In the genomic region with DNA sequence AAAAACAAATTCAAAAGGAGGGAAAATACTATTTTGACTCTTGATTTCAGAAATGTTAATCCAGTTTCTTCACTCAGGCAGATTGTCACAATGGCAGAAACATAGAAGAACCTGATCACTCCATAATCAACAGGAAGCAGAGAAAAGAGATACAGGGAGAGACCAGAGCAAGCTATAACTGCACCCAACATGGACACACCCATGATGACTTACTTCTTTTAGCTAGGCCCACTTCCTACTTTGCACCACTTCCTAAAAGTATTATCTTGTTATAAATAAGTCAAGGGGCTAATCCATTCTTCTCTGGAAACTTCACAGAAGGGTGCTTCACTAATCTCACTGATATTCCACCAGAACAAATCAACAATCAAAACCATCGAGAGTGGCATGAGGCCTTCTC, we compare ENCODE assay signal across 25 mouse cellular contexts. TPM values are rescaled to one million over a fixed set of nuclear protein-coding genes. Genes with fewer than 3 reads are reported as not detected.
A peak's percentile ranks its signal among the peaks of the same experiment; 100 is the strongest.
DNase-seq lines count a peak whose midpoint lies in the region; ATAC-seq and TF ChIP-seq lines count a peak whose summit lies in the region.
"Had no signal": no experiment of that assay in that cellular context is flagged by ENCODE, and none has a peak within 500 bp of the region (broad histone marks: within the 10 kb centered on the region; RNA-seq: fewer than 3 reads in every experiment).

No protein-coding gene starts in this region.

- no peak for TF ChIP-seq RAD21 in MEL (IDR thresholded peaks at IDR 0.05; ENCODE audit: low read depth, low read length)

- peaks cover 5% of the 10 kb centered on the region; the same call in 1 of the 2 replicates for H3K79me2 ChIP-seq in MEL (ENCODE audit: control insufficient read depth, insufficient read depth, low read length, poor library complexity)

- H3K4me1 ChIP-seq in MEL (ENCODE audit: control insufficient read depth in 1 of 2, insufficient read depth in 2 of 2, low read length in 2 of 2), result peaks cover 20 to 21% of the 10 kb centered on the region in 2 experiments
- H3K4me1 ChIP-seq in liver, embryonic 11.5 days (replicated peaks; ENCODE audit: control insufficient read depth, insufficient read depth, low read length), result no peaks in the 10 kb centered on the region; the same call in 1 of the 2 replicates
- H3K4me1 ChIP-seq: embryonic facial prominence, embryonic 10.5 days; forebrain, embryonic 15.5 days; hindbrain, embryonic 13.5 days; limb, embryonic 10.5 days; neural tube, embryonic 15.5 days; stomach, embryonic 15.5 days had no signal

- no peaks in the 10 kb centered on the region for H3K9me3 ChIP-seq in MEL (replicated peaks; ENCODE audit: insufficient read depth, low read length)
- H3K9me3 ChIP-seq in liver, embryonic 11.5 days (ENCODE audit: control insufficient read depth, low read length), result no peaks in the 10 kb centered on the region
- H3K9me3 ChIP-seq: embryonic facial prominence, embryonic 10.5 days; forebrain, embryonic 15.5 days; hindbrain, embryonic 13.5 days; limb, embryonic 10.5 days; neural tube, embryonic 15.5 days; stomach, embryonic 15.5 days had no signal

- peak overlapping the region; percentile 92 for H3K27ac ChIP-seq in MEL (ENCODE audit: control insufficient read depth, low read depth, low read length)
- no peak overlapping the region for H3K27ac ChIP-seq in liver, embryonic 11.5 days (ENCODE audit: low read depth, low read length)
- H3K27ac ChIP-seq: embryonic facial prominence, embryonic 10.5 days; forebrain, embryonic 15.5 days; heart, adult 2 months; hindbrain, embryonic 13.5 days; limb, embryonic 10.5 days; neural tube, embryonic 15.5 days; stomach, embryonic 15.5 days had no signal

- DNase-seq in CD4-positive, CD25-positive, alpha-beta regulatory T cell, adult 2 months (ENCODE audit: low read depth, low spot score), result peak; percentile 35
- DNase-seq in MEL (ENCODE audit: low read depth, low spot score), result peak; percentile 90
- DNase-seq in induced T-regulatory cell, adult 2 months (ENCODE audit: low read depth), result peak; percentile 28
- no peak for DNase-seq in liver, embryonic 11.5 days (ENCODE audit: low spot score)
- DNase-seq in gastrocnemius, adult 8-10 months (ENCODE audit: low spot score in 2 of 2), result no peak
- DNase-seq in ovary, adult 18-20 months (ENCODE audit: low spot score), result no peak
- DNase-seq: adrenal gland, adult 8-10 months; cerebellum, adult 9-10 months; gastrocnemius, postnatal 14 days; heart, adult 2 months; kidney, adult 2 months; kidney, postnatal 14 days; liver; lung, postnatal 10 days; thymus, adult 18-20 months; thymus, postnatal 36 days had no signal

- 56% methylated on average over 1 of the region's 1 CpGs for WGBS in liver, embryonic 11.5 days

- peaks cover 18 to 44% of the 10 kb centered on the region in 2 experiments for H3K36me3 ChIP-seq in MEL (ENCODE audit: control insufficient read depth in 1 of 2, insufficient read depth in 2 of 2, low read length in 2 of 2)
- no peaks in the 10 kb centered on the region for H3K36me3 ChIP-seq in liver, embryonic 11.5 days (ENCODE audit: control insufficient read depth, insufficient read depth, low read length)
- H3K36me3 ChIP-seq: embryonic facial prominence, embryonic 10.5 days; forebrain, embryonic 15.5 days; hindbrain, embryonic 13.5 days; limb, embryonic 10.5 days; neural tube, embryonic 15.5 days; stomach, embryonic 15.5 days had no signal

- no peak overlapping the region for H3K9ac ChIP-seq in MEL (ENCODE audit: control insufficient read depth, low read depth, low read length, poor library complexity, severe bottlenecking)
- H3K9ac ChIP-seq in liver, embryonic 11.5 days (ENCODE audit: low read depth, low read length), result no peak overlapping the region
- H3K9ac ChIP-seq: forebrain, embryonic 15.5 days; hindbrain, embryonic 13.5 days; neural tube, embryonic 15.5 days; stomach, embryonic 15.5 days had no signal

- no peak for TF ChIP-seq CTCF in MEL (IDR thresholded peaks at IDR 0.05 in 2 of 3, conservative IDR thresholded peaks at IDR 0.05 in 1 of 3; ENCODE audit: control insufficient read depth in 1 of 3, insufficient read depth in 1 of 3, low read depth in 2 of 3, low read length in 3 of 3, poor library complexity in 1 of 3, severe bottlenecking in 1 of 3)

- no peak overlapping the region for H3K4me2 ChIP-seq in liver, embryonic 11.5 days
- H3K4me2 ChIP-seq: forebrain, embryonic 15.5 days; hindbrain, embryonic 13.5 days; neural tube, embryonic 15.5 days; stomach, embryonic 15.5 days had no signal

- H3K4me3 ChIP-seq in MEL (ENCODE audit: control insufficient read depth in 1 of 2, insufficient read depth in 1 of 2, low read depth in 2 of 2, low read length in 2 of 2), result no peak overlapping the region
- H3K4me3 ChIP-seq in liver, embryonic 11.5 days (ENCODE audit: low read depth, low read length), result no peak overlapping the region
- H3K4me3 ChIP-seq: embryonic facial prominence, embryonic 10.5 days; forebrain, embryonic 15.5 days; heart, adult 2 months; hindbrain, embryonic 13.5 days; limb, embryonic 10.5 days; neural tube, embryonic 15.5 days; stomach, embryonic 15.5 days had no signal

- no peak for TF ChIP-seq POLR2A in MEL (IDR thresholded peaks at IDR 0.05; ENCODE audit: control insufficient read depth in 1 of 2, insufficient read depth in 1 of 2, low read depth in 1 of 2, low read length in 2 of 2, poor library complexity in 1 of 2)

- peak; percentile 95 for TF ChIP-seq EP300 in MEL (IDR thresholded peaks at IDR 0.05; ENCODE audit: low read depth in 1 of 2, low read length in 2 of 2)

- H3K27me3 ChIP-seq in MEL (ENCODE audit: control insufficient read depth in 1 of 2, insufficient read depth in 2 of 2, low read length in 2 of 2), result no peaks in the 10 kb centered on the region
- H3K27me3 ChIP-seq in liver, embryonic 11.5 days (replicated peaks; ENCODE audit: control insufficient read depth, insufficient read depth, low read length), result no peaks in the 10 kb centered on the region
- H3K27me3 ChIP-seq: forebrain, embryonic 15.5 days; hindbrain, embryonic 13.5 days; neural tube, embryonic 15.5 days; Patski; stomach, embryonic 15.5 days had no signal

- ATAC-seq in monocyte, adult 5-6 weeks (replicated peaks; ENCODE audit: insufficient number of reproducible peaks, low FRiP score, low TSS enrichment, poor library complexity, severe bottlenecking), result peak; percentile 77
- no peak for ATAC-seq in liver, embryonic 11.5 days (replicated peaks; ENCODE audit: low FRiP score)
- ATAC-seq: forebrain, embryonic 15.5 days; midbrain, embryonic 16.5 days; Patski had no signal

TF ChIP-seq in MEL, 35 proteins besides CTCF, POLR2A, EP300 and RAD21 (continues in another document):
- TF ChIP-seq MAFK (IDR thresholded peaks at IDR 0.05; ENCODE audit: borderline replicate concordance, low read depth, low read length) (peak; percentile 68; the same call in 1 of the 2 replicates), ZMIZ1 (IDR thresholded peaks at IDR 0.05; ENCODE audit: low read depth, low read length) (peak; percentile 43; the same call in 1 of the 2 replicates), E2F4 (IDR thresholded peaks at IDR 0.05; ENCODE audit: borderline replicate concordance, low read depth, low read length) (no peak), HCFC1 (IDR thresholded peaks at IDR 0.05; ENCODE audit: low read depth, low read length) (peak; percentile 37; the same call in 1 of the 2 replicates), USF1 (IDR thresholded peaks at IDR 0.05; ENCODE audit: low read depth, low read length) (no peak), CHD2 (IDR thresholded peaks at IDR 0.05; ENCODE audit: low read length) (peak; percentile 62), SMC3 (IDR thresholded peaks at IDR 0.05; ENCODE audit: low read depth, low read length) (no peak), GABPA (IDR thresholded peaks at IDR 0.05; ENCODE audit: low read depth, low read length) (0 out of 2 replicates have a peak, but pooled peaks have one; percentile 33), ZNF384 (IDR thresholded peaks at IDR 0.05; ENCODE audit: low read depth, low read length) (peak; percentile 42; the same call in 1 of the 2 replicates), MEF2A (IDR thresholded peaks at IDR 0.05; ENCODE audit: extremely low read depth, insufficient replicate concordance, low read depth, low read length, poor library complexity, severe bottlenecking) (peak; percentile 77; the same call in 1 of the 2 replicates), POLR2AphosphoS2 (IDR thresholded peaks at IDR 0.05; ENCODE audit: low read length) (no peak), ETS1 (IDR thresholded peaks at IDR 0.05; ENCODE audit: low read depth, low read length) (peak; percentile 94), TAL1 (IDR thresholded peaks at IDR 0.05; ENCODE audit: low read length) (peak; percentile 77), MAZ (IDR thresholded peaks at IDR 0.05; ENCODE audit: low read depth, low read length) (peak; percentile 57; the same call in 1 of the 2 replicates), BHLHE40 (IDR thresholded peaks at IDR 0.05; ENCODE audit: borderline replicate concordance, low read depth, low read length) (peak; percentile 14; the same call in 1 of the 2 replicates), GATA1 (IDR thresholded peaks at IDR 0.05; ENCODE audit: low read depth, low read length) (peak; percentile 92), ZC3H11A (IDR thresholded peaks at IDR 0.05; ENCODE audit: low read depth, low read length) (no peak), CHD1 (IDR thresholded peaks at IDR 0.05; ENCODE audit: low read depth, low read length) (no peak), MYB (IDR thresholded peaks at IDR 0.05; ENCODE audit: low read depth, low read length) (peak; percentile 53), TCF12 (IDR thresholded peaks at IDR 0.05; ENCODE audit: low read depth, low read length) (peak; percentile 91), USF2 (IDR thresholded peaks at IDR 0.05; ENCODE audit: borderline replicate concordance in 1 of 2, insufficient read depth in 1 of 2, low read depth in 1 of 2, low read length in 2 of 2) (no peak), MYC (IDR thresholded peaks at IDR 0.05; ENCODE audit: low read depth, low read length) (peak; percentile 53; the same call in 1 of the 2 replicates), TBP (IDR thresholded peaks at IDR 0.05; ENCODE audit: low read depth, low read length) (no peak), MXI1 (IDR thresholded peaks at IDR 0.05; ENCODE audit: low read depth, low read length) (peak; percentile 44; the same call in 1 of the 2 replicates), ELF1 (IDR thresholded peaks at IDR 0.05; ENCODE audit: low read depth, low read length) (peak; percentile 91), ZKSCAN1 (IDR thresholded peaks at IDR 0.05; ENCODE audit: low read depth, low read length) (no peak)

RNA-seq across cellular contexts. Expression of a gene that starts 42.3 kb away (rescaled TPM):
- 7.4 and 10.8 TPM in 2 replicates for total RNA-seq in MEL (2012; rRNA removed)
- 10 to 100 TPM in 1 of 2 experiments, not detected in 1; 60.7 TPM for polyA plus RNA-seq in MEL (2012; ENCODE audit: insufficient read depth in 1 of 2, insufficient read length in 2 of 2, low read depth in 1 of 2, low replicate concordance in 2 of 2, missing spikeins in 1 of 2)
- 58.1 to 181 TPM (median 70.4 TPM) in 3 replicates for total RNA-seq in monocyte, adult 5-6 weeks (2017)
- polyA plus RNA-seq in liver, embryonic 11.5 days (2014; fragmentation: Nextera tagmentation; extraction: Ambion mirVana), result 9.1 and 12.0 TPM in 2 replicates
- total RNA-seq in gastrocnemius, adult 8-10 months (2022), result 1 to 10 TPM in 2 of 4 experiments, under 1 TPM in 2; 0.56 to 2.2 (median 0.96) TPM
- polyA plus RNA-seq: Patski had no signal

Comparison
In these comparisons a context has a peak if more than half of its experiments do, and no peak if none do; other contexts are left out.
1. DNase-seq: peak in CD4-positive, CD25-positive, alpha-beta regulatory T cell, adult 2 months (single experiment), MEL (single experiment) and induced T-regulatory cell, adult 2 months (single experiment); none in liver, embryonic 11.5 days (single experiment), gastrocnemius, adult 8-10 months (0 of 2) and ovary, adult 18-20 months (single experiment).